Mouse (Mus musculus) urinary bladder, postnatal 4 days (tissue): Measurements from ENCODE around the gene Actc1.
A peak's percentile ranks its signal among the peaks of the same experiment; 100 is the strongest.

Experiments
- DNase-seq, 2 experiments: peaks; one replicate each; pipeline ENCODE4 v3.0.0; 2021 to 2022; ENCODE audit warnings: low spot score in 2 of 2

The Actc1 gene

GRCm38 (mm10) chr2:114052696-114053598 lies at the start of gene Actc1:
TSS of gene Actc1 (minus strand) at chr2:114053548.
- DNase-seq, result no peak

GRCm38 (mm10) chr2:114102471-114102870 lies 49.1 kb upstream of the Actc1 start:
- DNase-seq, result no peak

GRCm38 (mm10) chr2:114100834-114101233 lies 47.5 kb upstream of the Actc1 start:
- no peak for DNase-seq

- no peak for DNase-seq
These were observed 46.5 kb upstream of the Actc1 start for GRCm38 (mm10) chr2:114099816-114100215.

- no peak for DNase-seq
These were observed 45.8 kb upstream of the Actc1 start for GRCm38 (mm10) chr2:114099109-114099508.

- no peak for DNase-seq
These were observed 44.3 kb upstream of the Actc1 start for GRCm38 (mm10) chr2:114097627-114098026.

- no peak for DNase-seq
These were observed 43.2 kb upstream of the Actc1 start for GRCm38 (mm10) chr2:114096570-114096969.

GRCm38 (mm10) chr2:114095348-114095747 lies 42.0 kb upstream of the Actc1 start:
- DNase-seq, result no peak

GRCm38 (mm10) chr2:114094696-114095095 lies 41.3 kb upstream of the Actc1 start:
- DNase-seq, result no peak

- DNase-seq, result no peak
These were observed 40.2 kb upstream of the Actc1 start for GRCm38 (mm10) chr2:114093577-114093976.

GRCm38 (mm10) chr2:114089862-114090261 lies 36.5 kb upstream of the Actc1 start:
- no peak for DNase-seq

- DNase-seq, result no peak
These were observed 33.9 kb upstream of the Actc1 start for GRCm38 (mm10) chr2:114087271-114087670.

GRCm38 (mm10) chr2:114071876-114072275 lies 18.5 kb upstream of the Actc1 start:
- DNase-seq, result no peak

GRCm38 (mm10) chr2:114066226-114066625 lies 12.9 kb upstream of the Actc1 start:
- no peak for DNase-seq

GRCm38 (mm10) chr2:114064004-114064403 lies 10.7 kb upstream of the Actc1 start:
- no peak for DNase-seq

GRCm38 (mm10) chr2:114060071-114060591 lies 6.8 kb upstream of the Actc1 start:
- no peak for DNase-seq

GRCm38 (mm10) chr2:114059608-114060007 lies 6.3 kb upstream of the Actc1 start:
- DNase-seq, result no peak

- DNase-seq, result no peak
These were observed 5.0 kb upstream of the Actc1 start for GRCm38 (mm10) chr2:114058226-114058796.

GRCm38 (mm10) chr2:114057303-114057853 lies 4.0 kb upstream of the Actc1 start:
- DNase-seq, result peak in 1 of 2 experiments; percentile 41

GRCm38 (mm10) chr2:114054129-114054528 lies 781 bp upstream of the Actc1 start:
- DNase-seq, result no peak

- no peak for DNase-seq
These were observed 1.5 kb downstream of the Actc1 start for GRCm38 (mm10) chr2:114051871-114052241.

GRCm38 (mm10) chr2:114051111-114051870 lies 2.1 kb downstream of the Actc1 start:
- no peak for DNase-seq
